Mouse (Mus musculus): ENCODE measurements around the gene Akr1b10. TPM values are rescaled to one million over a fixed set of nuclear protein-coding genes. Genes with fewer than 3 reads are reported as not detected.
A peak's percentile ranks its signal among the peaks of the same experiment; 100 is the strongest.
"Not testable (repeated sequence)": the region's sequence is repeated elsewhere in the genome, so short reads cannot be mapped to it uniquely, and the experiment has no call there.

Gene Akr1b10
- polyA plus RNA-seq, 1 experiment from 2014 or later, result 44.8 TPM

DNA sequence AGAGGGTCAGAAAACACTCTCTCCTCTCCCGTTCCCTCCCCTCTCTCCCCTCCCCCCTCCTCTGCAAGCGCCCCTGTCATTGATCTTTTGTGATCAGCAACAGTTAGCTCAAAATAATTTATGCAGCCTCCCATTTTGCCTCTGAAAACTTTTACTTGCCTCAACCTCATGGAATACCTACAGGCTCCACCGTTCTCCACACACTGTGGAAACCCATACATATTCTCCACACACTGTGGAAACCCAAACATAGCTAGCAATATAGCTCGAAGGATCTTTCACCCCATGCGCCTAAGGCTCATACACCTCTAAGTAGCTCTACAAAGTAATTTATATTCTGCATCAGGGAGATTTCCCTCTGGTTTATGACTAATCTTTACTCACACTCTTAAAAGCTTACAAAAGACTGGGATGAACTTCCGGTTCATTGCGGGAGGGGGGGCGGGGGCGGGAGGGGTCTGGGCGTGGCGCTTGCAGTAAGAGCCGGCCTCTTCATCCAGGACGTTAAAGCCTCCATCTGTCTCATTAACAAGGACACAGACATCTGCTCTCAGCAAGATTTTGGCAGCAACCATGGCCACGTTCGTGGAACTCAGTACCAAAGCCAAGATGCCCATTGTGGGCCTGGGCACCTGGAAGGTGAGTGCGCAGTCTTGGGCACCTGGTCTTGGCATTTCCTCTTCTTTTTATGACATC is 30.2 kb upstream of the Akr1b10 start, which contains the start of gene Akr1b8:
Gene Akr1b8, plus strand, starts transcription at position 462 of the 696 bp plus-strand sequence.
- peaks cover 35% of the 10 kb centered on the region for H3K4me1 ChIP-seq
- WGBS, result 11% methylated on average over 16 of the region's 16 CpGs
- no peaks in the 10 kb centered on the region for H3K27me3 ChIP-seq (ENCODE audit: insufficient read depth, poor library complexity, severe bottlenecking)
- H3K9me3 ChIP-seq, result no peaks in the 10 kb centered on the region
- H3K4me3 ChIP-seq, result peak within 1 kb of the TSS; percentile 57
- H3K27ac ChIP-seq, result peak within 1 kb of the TSS; percentile 85
- peak; percentile 78 for DNase-seq (ENCODE audit: low spot score)
- 0 out of 2 replicates have a peak, but pooled peaks cover 5% of the 10 kb centered on the region for H3K36me3 ChIP-seq

- H3K4me3 ChIP-seq, result peak overlapping the region; percentile 57
- DNase-seq (ENCODE audit: low spot score), result peak; percentile 73
- peaks cover 35% of the 10 kb centered on the region for H3K4me1 ChIP-seq
- H3K36me3 ChIP-seq, result 0 out of 2 replicates have a peak, but pooled peaks cover 5% of the 10 kb centered on the region
- no peaks in the 10 kb centered on the region for H3K9me3 ChIP-seq
- WGBS, result 40% methylated on average over 8 of the region's 8 CpGs
- H3K27me3 ChIP-seq (ENCODE audit: insufficient read depth, poor library complexity, severe bottlenecking), result no peaks in the 10 kb centered on the region
- peak overlapping the region; percentile 85; the same call in 1 of the 2 replicates for H3K27ac ChIP-seq
Observed at GRCm38 (mm10) chr6:34354354-34355348, 29.4 kb upstream of the Akr1b10 start.

GRCm38 (mm10) chr6:34355349-34355747 is 28.7 kb upstream of the Akr1b10 start:
- H3K27me3 ChIP-seq (ENCODE audit: insufficient read depth, poor library complexity, severe bottlenecking), result no peaks in the 10 kb centered on the region
- 0 out of 2 replicates have a peak, but pooled peaks cover 5% of the 10 kb centered on the region for H3K36me3 ChIP-seq
- peak; percentile 47 for DNase-seq (ENCODE audit: low spot score)
- peaks cover 35% of the 10 kb centered on the region for H3K4me1 ChIP-seq
- peak overlapping the region; percentile 12; the same call in 1 of the 2 replicates for H3K4me3 ChIP-seq
- H3K27ac ChIP-seq, result peak overlapping the region; percentile 23; the same call in 1 of the 2 replicates
- H3K9me3 ChIP-seq, result no peaks in the 10 kb centered on the region
- 24% methylated on average over 6 of the region's 6 CpGs for WGBS

DNA sequence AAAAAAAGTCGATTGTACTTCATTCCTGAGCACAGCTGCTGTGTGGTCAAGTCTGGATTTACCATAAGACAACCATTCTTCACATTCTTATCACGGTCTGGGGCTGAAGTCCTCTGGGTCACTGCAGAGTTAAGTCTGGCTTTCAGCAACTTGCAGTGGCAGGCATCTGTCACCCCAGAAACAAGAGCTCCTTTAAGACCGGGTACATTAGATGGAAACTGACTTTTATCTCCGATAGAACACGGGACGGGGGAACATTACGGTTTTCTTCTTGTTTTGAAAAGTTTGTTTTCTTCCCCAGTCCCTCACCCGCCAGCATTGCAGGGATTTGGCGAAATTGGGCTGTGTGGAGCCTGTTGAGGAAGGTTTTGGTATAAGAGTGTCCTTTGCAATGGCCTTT is 28.2 kb upstream of the Akr1b10 start:
- 44% methylated on average over 9 of the region's 9 CpGs for WGBS
- peak; percentile 71 for DNase-seq (ENCODE audit: low spot score)
- peaks cover 35% of the 10 kb centered on the region for H3K4me1 ChIP-seq
- no peak overlapping the region for H3K27ac ChIP-seq
- no peak overlapping the region for H3K4me3 ChIP-seq
- H3K9me3 ChIP-seq, result no peaks in the 10 kb centered on the region
- 0 out of 2 replicates have a peak, but pooled peaks cover 5% of the 10 kb centered on the region for H3K36me3 ChIP-seq
- H3K27me3 ChIP-seq (ENCODE audit: insufficient read depth, poor library complexity, severe bottlenecking), result no peaks in the 10 kb centered on the region

DNA sequence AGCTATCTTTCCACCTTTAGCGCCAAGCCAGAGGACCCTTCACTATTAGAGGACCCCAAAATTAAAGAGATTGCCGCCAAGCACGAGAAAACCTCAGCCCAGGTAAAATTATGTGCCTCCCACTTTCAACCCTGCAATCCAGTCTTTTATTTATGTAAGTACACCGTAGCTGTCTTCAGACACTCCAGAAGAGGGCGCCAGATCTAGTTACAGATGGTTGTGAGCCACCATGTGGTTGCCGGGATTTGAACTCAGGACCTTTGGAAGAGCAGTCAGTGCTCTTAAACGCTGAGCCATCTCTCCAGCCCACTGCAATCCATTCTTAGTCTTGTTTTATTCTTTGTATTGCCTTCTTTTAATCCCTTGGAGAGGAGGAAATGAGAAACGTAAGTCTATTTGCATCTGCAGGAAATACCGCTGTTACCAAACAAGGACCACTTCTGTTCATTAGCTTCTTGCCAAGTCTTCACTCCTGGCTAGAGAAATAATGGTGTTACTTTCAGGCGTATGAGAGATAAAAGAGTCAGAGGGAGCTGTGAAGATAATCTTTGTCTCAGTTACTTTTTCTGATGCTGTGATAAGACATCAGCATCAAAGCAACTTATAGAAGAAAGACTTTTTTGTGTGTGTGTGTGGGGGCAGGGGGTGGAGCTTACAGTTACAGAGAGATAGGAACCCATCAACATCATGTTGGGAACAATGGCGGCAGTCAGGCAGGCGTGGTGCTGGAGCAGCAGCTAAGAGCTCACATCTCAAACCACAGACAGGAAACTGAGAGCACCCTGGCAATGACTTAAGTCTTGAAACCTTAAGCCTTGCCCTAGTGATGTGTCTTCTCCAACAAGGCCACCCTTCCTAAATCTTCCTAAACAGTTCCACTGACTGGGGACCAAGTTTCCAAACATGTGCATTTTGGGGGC is 19.5 kb upstream of the Akr1b10 start:
- no peaks in the 10 kb centered on the region for H3K9me3 ChIP-seq
- DNase-seq (ENCODE audit: low spot score), result no peak
- no peaks in the 10 kb centered on the region for H3K27me3 ChIP-seq (ENCODE audit: insufficient read depth, poor library complexity, severe bottlenecking)
- 77% methylated on average over 12 of the region's 12 CpGs for WGBS
- H3K4me1 ChIP-seq, result peaks cover 8% of the 10 kb centered on the region
- H3K27ac ChIP-seq, result no peak overlapping the region
- H3K4me3 ChIP-seq, result no peak overlapping the region
- 0 out of 2 replicates have a peak, but pooled peaks cover 5% of the 10 kb centered on the region for H3K36me3 ChIP-seq

GRCm38 (mm10) chr6:34367998-34368397 is 16.0 kb upstream of the Akr1b10 start:
- no peaks in the 10 kb centered on the region for H3K9me3 ChIP-seq
- no peak overlapping the region for H3K4me3 ChIP-seq
- H3K27me3 ChIP-seq (ENCODE audit: insufficient read depth, poor library complexity, severe bottlenecking), result no peaks in the 10 kb centered on the region
- no peak for DNase-seq (ENCODE audit: low spot score)
- H3K36me3 ChIP-seq, result 0 out of 2 replicates have a peak, but pooled peaks cover 5% of the 10 kb centered on the region
- no peak overlapping the region for H3K27ac ChIP-seq
- H3K4me1 ChIP-seq, result peaks cover 8% of the 10 kb centered on the region
- WGBS, result 79% methylated on average over 9 of the region's 9 CpGs

- H3K36me3 ChIP-seq, result 0 out of 2 replicates have a peak, but pooled peaks cover under 1% of the 10 kb centered on the region
- H3K27ac ChIP-seq, result no peak overlapping the region
- H3K27me3 ChIP-seq (ENCODE audit: insufficient read depth, poor library complexity, severe bottlenecking), result no peaks in the 10 kb centered on the region
- 86% methylated on average over 8 of the region's 8 CpGs for WGBS
- no peak for DNase-seq (ENCODE audit: low spot score)
- H3K4me3 ChIP-seq, result no peak overlapping the region
- H3K9me3 ChIP-seq, result no peaks in the 10 kb centered on the region
- peaks cover 8% of the 10 kb centered on the region for H3K4me1 ChIP-seq
Observed at GRCm38 (mm10) chr6:34370081-34370480, 13.9 kb upstream of the Akr1b10 start.

DNA sequence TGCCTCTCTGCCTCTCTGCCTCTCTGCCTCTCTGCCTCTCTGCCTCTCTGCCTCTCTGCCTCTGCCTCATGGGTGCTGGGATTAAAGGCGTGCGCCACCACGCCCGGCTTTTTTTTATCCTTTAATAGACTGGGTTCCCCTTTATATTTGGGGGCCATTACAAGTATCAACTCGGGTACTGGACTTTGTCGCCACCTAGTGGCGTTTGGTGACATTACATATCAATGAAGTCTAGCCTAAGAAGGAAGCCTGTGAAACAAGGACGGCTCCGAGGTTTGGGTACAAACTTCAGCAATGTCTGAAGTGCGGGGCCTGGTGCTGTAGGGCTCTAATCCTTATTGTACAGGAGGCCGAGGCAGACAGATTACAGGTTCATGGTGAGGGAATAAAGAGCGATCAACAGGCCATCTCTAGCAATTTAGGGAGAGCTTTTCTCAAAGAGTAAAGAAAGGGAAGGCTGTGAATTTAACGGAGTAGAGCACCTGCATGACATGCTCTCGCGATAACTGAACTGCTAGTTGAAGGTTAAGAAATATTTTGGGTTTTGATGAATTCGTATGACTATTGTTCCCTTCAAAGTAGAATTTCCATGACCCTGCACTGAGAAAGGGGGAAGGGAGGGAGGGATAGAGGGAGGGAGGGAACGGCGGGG is 12.2 kb upstream of the Akr1b10 start:
- Histone ChIP-seq H3K9me3 (no peaks in the 10 kb centered on the region), H3K4me1 (peaks cover 8% of the 10 kb centered on the region), H3K36me3 (no peaks in the 10 kb centered on the region), H3K27me3 (ENCODE audit: insufficient read depth, poor library complexity, severe bottlenecking) (no peaks in the 10 kb centered on the region), H3K27ac (peak overlapping the region; percentile 59; the same call in 1 of the 2 replicates), H3K4me3 (peak overlapping the region; percentile 40; the same call in 1 of the 2 replicates)
- DNase-seq (ENCODE audit: low spot score), result no peak
- WGBS, result 23% methylated on average over 18 of the region's 18 CpGs

DNA sequence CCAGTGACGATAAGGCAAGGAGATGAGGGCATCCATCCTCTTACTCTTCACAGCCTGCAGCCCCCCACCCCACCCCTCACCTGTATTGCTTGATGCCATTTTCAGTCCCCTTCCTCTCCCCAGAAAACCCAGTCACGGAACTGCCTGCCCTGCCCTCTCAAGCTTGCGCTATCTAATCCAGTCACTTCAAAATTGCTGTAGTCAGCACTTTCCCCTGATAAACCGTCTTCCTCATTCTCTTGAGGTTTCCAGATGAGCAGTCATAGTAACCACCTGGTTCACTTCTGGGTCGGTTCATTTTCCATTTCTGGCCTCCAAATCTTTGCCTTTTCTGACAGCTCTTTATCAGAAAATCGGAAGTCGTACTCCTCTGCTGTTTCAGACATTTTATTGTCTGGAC is 10.2 kb upstream of the Akr1b10 start:
- Histone ChIP-seq H3K4me1 (peaks cover 4% of the 10 kb centered on the region; the same call in 1 of the 2 replicates), H3K27ac (no peak overlapping the region), H3K36me3 (no peaks in the 10 kb centered on the region), H3K4me3 (no peak overlapping the region), H3K27me3 (ENCODE audit: insufficient read depth, poor library complexity, severe bottlenecking) (no peaks in the 10 kb centered on the region), H3K9me3 (no peaks in the 10 kb centered on the region)
- DNase-seq (ENCODE audit: low spot score), result peak; percentile 64
- 69% methylated on average over 7 of the region's 7 CpGs for WGBS

GRCm38 (mm10) chr6:34375888-34376287 is 8.1 kb upstream of the Akr1b10 start:
- H3K4me1 ChIP-seq; H3K36me3 ChIP-seq; H3K9me3 ChIP-seq; H3K4me3 ChIP-seq; H3K27ac ChIP-seq; H3K27me3 ChIP-seq (ENCODE audit: insufficient read depth, poor library complexity, severe bottlenecking): not testable (repeated sequence)
- WGBS, result 80% methylated on average over 5 of the region's 5 CpGs
- peak; percentile 27 for DNase-seq (ENCODE audit: low spot score)

GRCm38 (mm10) chr6:34383401-34383800 is 617 bp upstream of the Akr1b10 start:
- peaks cover 8% of the 10 kb centered on the region; the same call in 1 of the 2 replicates for H3K36me3 ChIP-seq
- H3K9me3 ChIP-seq, result no peaks in the 10 kb centered on the region
- peak overlapping the region; percentile 70; the same call in 1 of the 2 replicates for H3K4me3 ChIP-seq
- no peak overlapping the region for H3K27ac ChIP-seq
- H3K4me1 ChIP-seq, result peaks cover 5% of the 10 kb centered on the region; the same call in 1 of the 2 replicates
- 37% methylated on average over 8 of the region's 8 CpGs for WGBS
- H3K27me3 ChIP-seq (ENCODE audit: insufficient read depth, poor library complexity, severe bottlenecking), result no peaks in the 10 kb centered on the region
- no peak for DNase-seq (ENCODE audit: low spot score)
